Mouse (Mus musculus) brain, embryonic 18.5 days (tissue): ENCODE measurements around the gene Synrg.

Experiments
- DNase-seq: peaks from one replicate; pipeline ENCODE4 v3.0.0-alpha.2; 2012; ENCODE audit warnings: low read depth, low spot score

Gene Synrg

DNA sequence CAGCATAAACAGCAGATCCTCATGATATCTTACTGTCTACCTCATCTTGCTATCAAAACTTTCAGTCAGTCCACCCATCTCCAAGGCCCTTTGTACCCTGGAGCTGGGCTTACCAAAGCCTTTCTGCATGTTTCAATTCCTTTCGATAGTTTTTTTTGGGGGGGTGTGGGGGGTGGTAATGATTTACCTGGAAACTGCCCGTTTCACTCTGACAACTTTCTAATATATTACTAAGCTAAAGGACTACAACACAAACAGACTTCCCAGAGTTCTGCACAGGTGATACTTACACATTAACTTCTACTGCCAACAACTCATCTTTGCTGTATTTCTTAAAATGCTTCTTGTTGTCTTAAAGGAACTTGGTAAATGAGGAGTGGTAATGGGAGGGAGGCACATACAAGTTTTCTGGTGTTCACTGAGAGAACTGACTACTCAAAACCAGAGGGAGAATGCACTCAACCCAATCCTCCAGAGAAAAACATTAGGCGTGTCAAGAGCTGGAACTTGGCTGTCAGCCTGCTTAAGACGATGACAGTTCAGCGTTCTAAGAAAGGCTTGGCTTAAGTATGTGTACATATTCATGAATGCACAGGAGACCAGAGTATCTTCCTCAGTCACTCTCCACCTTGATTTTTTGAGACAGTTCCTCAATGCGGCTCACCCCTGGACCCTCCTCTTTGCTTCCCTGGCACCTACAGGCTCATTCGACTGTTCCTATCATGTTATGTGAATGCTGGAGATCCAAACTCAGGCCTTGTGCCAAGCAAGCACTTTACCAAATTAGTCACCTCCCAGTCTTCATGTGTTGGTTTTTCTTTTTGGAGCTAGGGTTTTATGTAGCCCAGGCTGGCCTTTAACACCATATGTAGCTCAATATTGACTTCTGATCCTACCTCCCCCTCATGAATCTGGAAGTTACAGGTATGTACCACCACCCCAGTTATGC is 109.9 kb downstream of the Synrg start:
- DNase-seq: no peak

DNA sequence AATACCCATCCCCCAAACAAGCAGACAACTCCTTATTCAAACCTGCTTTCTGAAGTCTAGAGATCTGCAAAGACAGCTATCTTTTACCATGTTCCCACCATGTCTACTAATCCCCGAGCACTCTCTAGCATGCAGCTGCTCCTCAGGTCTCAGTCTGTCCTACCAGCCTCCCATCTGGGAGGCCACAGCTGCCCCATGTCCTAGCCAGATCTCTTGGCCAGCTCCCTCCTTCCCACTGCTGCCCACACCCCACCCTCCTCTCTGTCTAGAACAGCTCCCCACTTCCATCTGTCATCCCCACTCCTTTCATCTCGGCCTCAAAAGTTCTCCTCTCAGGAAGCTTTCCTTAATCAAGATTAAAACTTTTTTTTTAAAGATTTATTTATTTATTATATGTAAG is 112.8 kb downstream of the Synrg start:
- DNase-seq: no peak

DNA sequence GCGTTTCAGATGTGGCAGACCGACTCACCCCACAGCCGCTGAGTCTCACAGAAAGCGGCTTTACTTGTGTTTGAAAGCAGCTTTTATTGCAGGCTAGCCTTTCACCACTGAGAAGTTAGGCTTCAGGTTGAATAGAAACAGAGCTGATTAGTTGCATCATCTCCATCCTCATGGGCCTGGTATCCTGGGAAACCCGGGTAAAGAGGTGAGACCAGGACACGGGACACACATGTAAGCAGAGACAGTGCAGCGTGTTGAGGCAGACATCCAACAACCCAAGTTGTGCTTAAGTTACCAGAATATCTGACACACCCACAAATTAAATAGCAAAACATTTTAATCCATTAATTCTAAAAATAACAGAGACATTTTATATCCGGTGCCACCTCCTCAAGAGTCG is 114.4 kb downstream of the Synrg start:
- DNase-seq: no peak

DNA sequence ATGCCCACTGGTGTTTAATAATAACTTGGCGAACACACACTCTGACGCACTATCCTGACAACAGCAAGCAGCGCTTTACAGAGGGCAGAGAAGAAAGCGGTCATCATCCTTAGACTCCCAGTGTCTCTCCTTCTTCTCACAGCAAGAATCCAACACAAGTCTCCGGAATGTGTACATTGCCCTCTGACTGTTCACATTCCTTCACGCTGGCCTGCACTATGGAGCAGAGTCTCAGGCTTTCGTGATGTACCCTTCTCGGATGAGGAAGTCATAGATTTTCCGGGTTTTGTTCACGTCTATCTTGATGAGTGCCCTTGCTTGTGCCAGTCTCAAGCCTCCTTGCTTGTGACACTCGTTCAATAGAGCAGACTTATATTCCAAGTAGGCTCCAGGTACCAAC is 115.1 kb downstream of the Synrg start:
- no peak for DNase-seq

DNA sequence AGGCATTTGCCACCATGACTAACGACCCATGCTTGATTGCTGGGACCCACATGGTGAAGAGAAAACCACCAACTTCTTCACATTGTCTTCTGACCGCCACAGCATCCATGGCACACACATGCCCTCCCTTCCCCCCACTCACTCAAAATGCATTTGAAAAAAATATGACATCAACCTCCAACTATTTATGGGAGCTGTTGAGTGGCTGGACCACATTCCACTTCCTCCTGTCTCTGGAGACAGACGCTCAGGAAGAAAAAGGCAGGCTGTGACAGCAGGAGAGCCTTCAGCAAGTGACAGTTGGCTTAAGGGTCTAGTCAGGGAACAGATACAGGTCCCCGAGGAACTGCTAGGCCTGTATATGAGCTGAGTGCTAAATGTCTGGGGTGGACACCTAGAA is 115.7 kb downstream of the Synrg start:
- no peak for DNase-seq

DNA sequence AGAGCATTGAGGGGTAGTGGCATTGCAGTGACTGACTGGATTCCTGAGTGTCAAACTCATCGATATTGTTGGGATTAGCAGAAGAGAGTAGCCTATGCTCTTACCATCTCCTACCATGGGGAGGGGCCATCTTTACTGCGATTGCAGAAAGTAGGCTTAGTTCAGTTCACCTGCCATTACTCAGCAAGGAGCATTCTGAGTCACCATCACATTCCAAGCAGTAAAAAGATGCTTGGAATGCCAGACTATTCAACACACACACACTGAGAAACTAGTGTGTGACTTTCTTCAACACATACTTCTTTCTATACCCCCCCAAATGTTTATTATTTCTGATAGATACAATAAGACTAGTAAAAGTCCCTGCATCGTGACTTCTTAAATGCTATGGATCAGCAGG is 116.1 kb downstream of the Synrg start:
- DNase-seq: no peak

DNA sequence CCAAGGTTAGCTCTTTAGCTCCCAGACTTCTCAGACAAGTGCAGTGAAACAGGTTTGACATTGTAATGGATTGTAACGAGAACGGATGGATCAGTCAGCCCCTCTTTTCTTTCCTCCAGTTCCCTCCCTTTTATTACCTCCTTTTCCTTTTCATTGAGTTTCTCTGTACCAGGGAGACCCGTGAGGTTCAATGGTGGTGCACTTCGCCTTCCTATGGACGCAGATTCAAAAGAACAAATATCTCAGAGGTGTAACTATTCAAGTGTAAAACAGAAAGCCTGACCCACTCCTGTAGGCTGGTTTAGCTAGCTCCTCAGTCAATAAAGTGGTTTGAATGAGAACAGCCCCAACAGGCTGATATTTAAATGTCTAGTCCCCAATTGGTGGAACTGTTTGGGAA is 117.7 kb downstream of the Synrg start:
- no peak for DNase-seq

DNA sequence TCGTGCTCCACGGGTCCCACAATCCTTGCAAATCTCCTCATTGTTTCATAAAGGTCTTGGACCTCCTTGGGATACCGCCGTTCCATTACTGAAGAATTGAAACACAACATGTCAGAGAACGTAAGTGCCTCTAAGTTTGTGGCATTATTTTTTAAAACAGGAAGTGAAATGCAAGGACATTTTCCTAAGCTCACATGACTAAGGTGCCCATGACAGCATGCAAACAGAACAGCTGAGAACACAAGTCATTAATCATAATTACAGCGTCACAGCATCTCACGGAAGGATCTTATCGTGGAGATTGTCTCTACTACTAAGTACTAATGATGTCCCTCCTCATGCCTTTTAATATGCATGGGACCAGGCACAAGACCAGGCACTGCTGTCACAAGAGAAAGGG is 126.3 kb downstream of the Synrg start:
- DNase-seq: no peak
